21 mouse cellular contexts compared by ENCODE assay signal in genomic region chr10:92933616-92934015, GRCm38 (mm10).
DNase-seq lines count a peak whose midpoint lies in the region; ATAC-seq and TF ChIP-seq lines count a peak whose summit lies in the region.
"Had no signal": no experiment of that assay in that cellular context is flagged by ENCODE, and none has a peak within 500 bp of the region (broad histone marks: within the 10 kb centered on the region; RNA-seq: fewer than 3 reads in every experiment).

No protein-coding gene starts in this region.

- ATAC-seq in midbrain, embryonic 11.5 days (ENCODE audit: low FRiP score), result no peak
- no peak for ATAC-seq in midbrain, postnatal 0 days (ENCODE audit: low FRiP score)
- ATAC-seq: activated CD4-positive, CD25-positive, alpha-beta regulatory T cell, adult 4 months; CD4-positive, CD25-positive, alpha-beta regulatory T cell, adult 4 months; forebrain, embryonic 13.5 days; forebrain, embryonic 15.5 days; forebrain, postnatal 0 days; Patski had no signal

- H3K79me2 ChIP-seq in CH12.LX (replicated peaks; ENCODE audit: control insufficient read depth, extremely low read depth, insufficient read depth, poor library complexity, severe bottlenecking) (no peaks in the 10 kb centered on the region), myocyte (ENCODE audit: control insufficient read depth, insufficient read depth) (no peaks in the 10 kb centered on the region)

- no peak overlapping the region for H3K9ac ChIP-seq in midbrain, embryonic 11.5 days (ENCODE audit: low read length)
- no peak overlapping the region for H3K9ac ChIP-seq in midbrain, postnatal 0 days (replicated peaks; ENCODE audit: low read length, poor library complexity, severe bottlenecking)
- no peak overlapping the region for H3K9ac ChIP-seq in CH12.LX (ENCODE audit: insufficient read depth, low read depth)
- H3K9ac ChIP-seq: embryonic facial prominence, embryonic 12.5 days; forebrain, embryonic 13.5 days; forebrain, embryonic 15.5 days; forebrain, postnatal 0 days had no signal

- 90% methylated on average over 6 of the region's 6 CpGs for WGBS in midbrain, embryonic 11.5 days
- 84% methylated on average over 6 of the region's 6 CpGs for WGBS in midbrain, postnatal 0 days

- no peak overlapping the region for H3K27ac ChIP-seq in midbrain, embryonic 11.5 days (ENCODE audit: low read depth, low read length)
- H3K27ac ChIP-seq in midbrain, postnatal 0 days (ENCODE audit: low read depth, low read length), result no peak overlapping the region
- no peak overlapping the region for H3K27ac ChIP-seq in CH12.LX (ENCODE audit: insufficient read depth, low read depth)
- H3K27ac ChIP-seq: embryonic facial prominence, embryonic 10.5 days; embryonic facial prominence, embryonic 12.5 days; forebrain, embryonic 13.5 days; forebrain, embryonic 15.5 days had no signal

- no peak overlapping the region for H3ac ChIP-seq in myocyte (ENCODE audit: control insufficient read depth, insufficient read length)

- H3K9me3 ChIP-seq in midbrain, embryonic 11.5 days (ENCODE audit: control insufficient read depth, low read length), result no peaks in the 10 kb centered on the region
- H3K9me3 ChIP-seq in midbrain, postnatal 0 days (ENCODE audit: low read length), result no peaks in the 10 kb centered on the region
- H3K9me3 ChIP-seq in CH12.LX (replicated peaks; ENCODE audit: low read length), result no peaks in the 10 kb centered on the region
- H3K9me3 ChIP-seq: embryonic facial prominence, embryonic 10.5 days; embryonic facial prominence, embryonic 12.5 days; forebrain, embryonic 13.5 days; forebrain, embryonic 15.5 days; G1E had no signal

- dilution Hi-C loops in CH12.LX (cut with MboI; ENCODE audit: extremely low pct_ligation_motif_present, extremely low pct_unique_long_range_greater_than_20kb, low sequenced_read_pairs), result no loop called here

- no peak for TF ChIP-seq RAD21 in CH12.LX (IDR thresholded peaks at IDR 0.05; ENCODE audit: low read depth, low read length)

- no peak for TF ChIP-seq CTCF in midbrain, postnatal 0 days (IDR thresholded peaks at IDR 0.05)
- TF ChIP-seq CTCF in CH12.LX (conservative IDR thresholded peaks at IDR 0.05 in 1 of 2, IDR thresholded peaks at IDR 0.05 in 1 of 2; ENCODE audit: low read depth in 2 of 2, low read length in 2 of 2), result no peak

- TF ChIP-seq EP300 in CH12.LX (IDR thresholded peaks at IDR 0.05; ENCODE audit: low read length), result no peak

- peak; percentile 28 for DNase-seq in midbrain, embryonic 11.5 days (ENCODE audit: low spot score, missing footprints)
- no peak for DNase-seq in midbrain, postnatal 0 days (ENCODE audit: low spot score)
- DNase-seq in CH12.LX (ENCODE audit: extremely low read depth), result no peak
- DNase-seq in kidney, postnatal 14 days, result no peak
- DNase-seq in thymus, postnatal 0 days (ENCODE audit: low spot score), result no peak
- DNase-seq: adrenal gland, postnatal 36 days; cerebellum, adult 11-12 months; cerebellum, adult 2 months; cerebellum, adult 9-10 months; cerebellum, postnatal 10 days; cerebellum, postnatal 25 days; forebrain, postnatal 0 days had no signal

- no peaks in the 10 kb centered on the region for H3K36me3 ChIP-seq in midbrain, embryonic 11.5 days (ENCODE audit: control insufficient read depth, insufficient read depth, low read length)
- H3K36me3 ChIP-seq in midbrain, postnatal 0 days (ENCODE audit: insufficient read depth, low read length), result no peaks in the 10 kb centered on the region
- H3K36me3 ChIP-seq in CH12.LX (replicated peaks in 1 of 2; ENCODE audit: control insufficient read depth in 1 of 2, insufficient read depth in 1 of 2, low read length in 1 of 2) (no peaks in the 10 kb centered on the region), myocyte (ENCODE audit: control insufficient read depth, insufficient read depth) (no peaks in the 10 kb centered on the region)
- H3K36me3 ChIP-seq: embryonic facial prominence, embryonic 10.5 days; embryonic facial prominence, embryonic 12.5 days; forebrain, embryonic 15.5 days; G1E had no signal

- in situ Hi-C loops in CH12.LX (cut with MboI; ENCODE audit: low pct_ligation_motif_present, low pct_unique_long_range_greater_than_20kb, low sequenced_read_pairs), result no loop called here

- no peaks in the 10 kb centered on the region for H3K4me1 ChIP-seq in midbrain, embryonic 11.5 days (ENCODE audit: control insufficient read depth, insufficient read depth, low read length)
- H3K4me1 ChIP-seq in midbrain, postnatal 0 days (ENCODE audit: insufficient read depth, low read length), result no peaks in the 10 kb centered on the region
- peaks cover 0 to 28% of the 10 kb centered on the region in 2 experiments; a peak in 2 of 4 replicates for H3K4me1 ChIP-seq in CH12.LX (ENCODE audit: control insufficient read depth in 1 of 2, insufficient read depth in 2 of 2)
- H3K4me1 ChIP-seq: embryonic facial prominence, embryonic 12.5 days; forebrain, embryonic 13.5 days; forebrain, embryonic 15.5 days had no signal

- no peaks in the 10 kb centered on the region for H3K27me3 ChIP-seq in midbrain, embryonic 11.5 days (ENCODE audit: control insufficient read depth, insufficient read depth, low read length)
- H3K27me3 ChIP-seq in midbrain, postnatal 0 days (ENCODE audit: insufficient read depth, low read length), result no peaks in the 10 kb centered on the region
- H3K27me3 ChIP-seq in CH12.LX (replicated peaks) (no peaks in the 10 kb centered on the region), myocyte (ENCODE audit: control insufficient read depth, insufficient read depth, insufficient read length) (no peaks in the 10 kb centered on the region)
- H3K27me3 ChIP-seq: embryonic facial prominence, embryonic 12.5 days; forebrain, embryonic 13.5 days; forebrain, embryonic 15.5 days; Patski had no signal

- H3K4me3 ChIP-seq in midbrain, embryonic 11.5 days (ENCODE audit: low read depth, low read length), result no peak overlapping the region
- H3K4me3 ChIP-seq in midbrain, postnatal 0 days (ENCODE audit: low read depth, low read length), result no peak overlapping the region
- H3K4me3 ChIP-seq in CH12.LX (replicated peaks in 1 of 3; ENCODE audit: low read depth in 2 of 3, low read length in 2 of 3, poor library complexity in 1 of 3) (no peak overlapping the region), myocyte (no peak overlapping the region)
- H3K4me3 ChIP-seq: embryonic facial prominence, embryonic 10.5 days; embryonic facial prominence, embryonic 12.5 days; forebrain, embryonic 13.5 days; forebrain, embryonic 15.5 days had no signal

- no peak overlapping the region for H3K4me2 ChIP-seq in midbrain, embryonic 11.5 days
- no peak overlapping the region for H3K4me2 ChIP-seq in midbrain, postnatal 0 days (ENCODE audit: low read depth, low read length, poor library complexity, severe bottlenecking)
- H3K4me2 ChIP-seq in CH12.LX (ENCODE audit: insufficient read depth, low read depth, poor library complexity, severe bottlenecking) (no peak overlapping the region), myocyte (ENCODE audit: low read depth) (no peak overlapping the region)
- H3K4me2 ChIP-seq: embryonic facial prominence, embryonic 12.5 days; forebrain, embryonic 13.5 days; forebrain, embryonic 15.5 days had no signal

- TF ChIP-seq POLR2A in CH12.LX (IDR thresholded peaks at IDR 0.05; ENCODE audit: low read depth, low read length) (no peak), myocyte (IDR thresholded peaks at IDR 0.05; ENCODE audit: insufficient read length, low read depth) (no peak)

TF ChIP-seq in CH12.LX, 34 proteins besides CTCF, POLR2A, EP300 and RAD21:
- TF ChIP-seq IRF4 (IDR thresholded peaks at IDR 0.05; ENCODE audit: low read depth, low read length) (no peak), MYC (IDR thresholded peaks at IDR 0.05; ENCODE audit: low read depth, low read length) (no peak), TBP (conservative IDR thresholded peaks at IDR 0.05; ENCODE audit: low read depth, low read length) (no peak), MAFK (IDR thresholded peaks at IDR 0.05; ENCODE audit: insufficient replicate concordance, low read length) (peak; percentile 66)

TF ChIP-seq in myocyte, 11 proteins besides CTCF, POLR2A, EP300 and RAD21:
- TF ChIP-seq USF1 (IDR thresholded peaks at IDR 0.05; ENCODE audit: low read depth), result no peak
- no peak for TF ChIP-seq POLR2AphosphoS2 (IDR thresholded peaks at IDR 0.05; ENCODE audit: insufficient read length, low read depth)
- peak in 2 of 3 experiments; percentile 87 to 93 for TF ChIP-seq MYOD1 (IDR thresholded peaks at IDR 0.05; ENCODE audit: control insufficient read depth in 1 of 3, insufficient read length in 2 of 3, low read depth in 2 of 3)
- TF ChIP-seq SRF (IDR thresholded peaks at IDR 0.05; ENCODE audit: control insufficient read depth, insufficient read length, low read depth), result no peak
- TF ChIP-seq TCF12 (IDR thresholded peaks at IDR 0.05; ENCODE audit: insufficient read depth, poor library complexity, severe bottlenecking), result no peak
- no peak for TF ChIP-seq TCF3 (IDR thresholded peaks at IDR 0.05; ENCODE audit: insufficient read length, low read depth)
- no peak for TF ChIP-seq MYOG (IDR thresholded peaks at IDR 0.05; ENCODE audit: control insufficient read depth in 1 of 3, insufficient read depth in 1 of 3, insufficient read length in 2 of 3, low read depth in 2 of 3)
- TF ChIP-seq E2F4 (IDR thresholded peaks at IDR 0.05; ENCODE audit: insufficient read depth), result no peak
